Comparison of ENCODE assay signal across 12 mouse cellular contexts in the genomic region with DNA sequence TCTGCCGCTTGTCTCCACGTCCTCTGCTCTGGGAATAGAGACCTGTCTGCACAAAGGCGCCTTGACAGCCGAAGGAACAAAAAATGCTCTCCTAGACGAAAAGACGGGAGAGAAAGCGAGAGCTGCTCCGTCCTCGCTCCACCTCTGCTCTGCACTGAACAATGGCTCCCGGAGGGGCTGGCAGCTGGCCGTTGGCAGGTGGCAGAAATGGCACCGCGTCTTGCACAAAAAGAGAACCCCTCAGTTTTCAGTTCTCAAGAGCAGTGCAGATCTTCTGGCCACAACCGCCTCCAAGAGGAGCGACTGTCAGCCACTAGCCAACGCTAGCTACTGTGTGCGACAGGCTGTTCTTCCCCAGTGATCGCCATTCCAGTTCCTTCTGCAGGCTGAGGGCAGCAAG.
DNase-seq lines count a peak whose midpoint lies in the region; ATAC-seq and TF ChIP-seq lines count a peak whose summit lies in the region.
"Had no signal": no experiment of that assay in that cellular context is flagged by ENCODE, and none has a peak within 500 bp of the region (broad histone marks: within the 10 kb centered on the region; RNA-seq: fewer than 3 reads in every experiment).

No protein-coding gene starts in this region.

- no peaks in the 10 kb centered on the region for H3K9me3 ChIP-seq in forebrain, embryonic 15.5 days
- no peaks in the 10 kb centered on the region for H3K9me3 ChIP-seq in forebrain, embryonic 10.5 days
- peaks cover 2% of the 10 kb centered on the region; the same call in 1 of the 2 replicates for H3K9me3 ChIP-seq in heart, embryonic 16.5 days (replicated peaks; ENCODE audit: control insufficient read depth, low read length)
- H3K9me3 ChIP-seq: intestine, embryonic 15.5 days; stomach, embryonic 15.5 days had no signal

- H3K4me3 ChIP-seq in forebrain, embryonic 15.5 days: no peak overlapping the region
- no peak overlapping the region for H3K4me3 ChIP-seq in forebrain, embryonic 10.5 days
- no peak overlapping the region; the same call in 1 of the 2 replicates for H3K4me3 ChIP-seq in heart, embryonic 16.5 days (ENCODE audit: low read length)
- H3K4me3 ChIP-seq: erythroblast, embryonic 14.5 days; intestine, embryonic 15.5 days; stomach, embryonic 15.5 days had no signal

- no peak overlapping the region for H3K27ac ChIP-seq in forebrain, embryonic 15.5 days (replicated peaks)
- H3K27ac ChIP-seq in forebrain, embryonic 10.5 days: no peak overlapping the region
- H3K27ac ChIP-seq in heart, embryonic 16.5 days (ENCODE audit: low read length): no peak overlapping the region
- H3K27ac ChIP-seq: intestine, embryonic 15.5 days; stomach, embryonic 15.5 days had no signal

- no peak for DNase-seq in forebrain, embryonic 10.5 days (ENCODE audit: extremely low spot score, low spot score)
- DNase-seq in brain, embryonic 14.5 days (ENCODE audit: low read depth): peak; percentile 59
- DNase-seq in left cerebral cortex, postnatal 14 days (ENCODE audit: low spot score in 2 of 2): peak; percentile 7 to 8
- no peak for DNase-seq in thymus, postnatal 14 days
- no peak for DNase-seq in ovary, postnatal 36 days (ENCODE audit: low spot score)
- DNase-seq in gastrocnemius, postnatal 4 days (ENCODE audit: low spot score in 2 of 2): no peak
- DNase-seq: liver had no signal

- ATAC-seq in forebrain, embryonic 15.5 days (replicated peaks): no peak
- ATAC-seq in heart, embryonic 16.5 days (replicated peaks; ENCODE audit: extremely low read depth, insufficient read depth, low FRiP score): no peak
- ATAC-seq: intestine, embryonic 15.5 days had no signal

- no peaks in the 10 kb centered on the region for H3K4me1 ChIP-seq in forebrain, embryonic 15.5 days
- H3K4me1 ChIP-seq in forebrain, embryonic 10.5 days: no peaks in the 10 kb centered on the region
- no peaks in the 10 kb centered on the region for H3K4me1 ChIP-seq in heart, embryonic 16.5 days (ENCODE audit: control insufficient read depth, insufficient read depth, low read length)
- H3K4me1 ChIP-seq: intestine, embryonic 15.5 days; stomach, embryonic 15.5 days had no signal

- H3K36me3 ChIP-seq in forebrain, embryonic 15.5 days: no peaks in the 10 kb centered on the region
- no peaks in the 10 kb centered on the region for H3K36me3 ChIP-seq in forebrain, embryonic 10.5 days (replicated peaks)
- H3K36me3 ChIP-seq in heart, embryonic 16.5 days (ENCODE audit: control insufficient read depth, insufficient read depth): no peaks in the 10 kb centered on the region
- H3K36me3 ChIP-seq: intestine, embryonic 15.5 days; stomach, embryonic 15.5 days had no signal

- intact Hi-C loops in left cerebral cortex, postnatal 14 days (cut with DNase I): no loop called here

- WGBS in forebrain, embryonic 15.5 days: 52% methylated on average over 18 of the region's 18 CpGs
- 87% methylated on average over 18 of the region's 18 CpGs for WGBS in forebrain, embryonic 10.5 days
- WGBS in heart, embryonic 16.5 days: 68% methylated on average over 18 of the region's 18 CpGs

- TF ChIP-seq CTCF in brain, embryonic 14.5 days (IDR thresholded peaks at IDR 0.05; ENCODE audit: borderline replicate concordance, extremely low read depth, insufficient read depth, insufficient read length): no peak

- no peaks in the 10 kb centered on the region for H3K27me3 ChIP-seq in forebrain, embryonic 15.5 days
- no peaks in the 10 kb centered on the region for H3K27me3 ChIP-seq in forebrain, embryonic 10.5 days (ENCODE audit: poor library complexity, severe bottlenecking)
- no peaks in the 10 kb centered on the region for H3K27me3 ChIP-seq in heart, embryonic 16.5 days (ENCODE audit: control insufficient read depth, insufficient read depth, low read length)
- H3K27me3 ChIP-seq: intestine, embryonic 15.5 days; stomach, embryonic 15.5 days had no signal

- no peak overlapping the region for H3K9ac ChIP-seq in forebrain, embryonic 15.5 days (replicated peaks)
- H3K9ac ChIP-seq in heart, embryonic 16.5 days (ENCODE audit: low read length): no peak overlapping the region
- H3K9ac ChIP-seq: intestine, embryonic 15.5 days; stomach, embryonic 15.5 days had no signal

- TF ChIP-seq POLR2A in brain, embryonic 14.5 days (IDR thresholded peaks at IDR 0.05; ENCODE audit: borderline replicate concordance, extremely low read depth, insufficient read depth, insufficient read length, poor library complexity, severe bottlenecking): no peak

- H3K4me2 ChIP-seq in forebrain, embryonic 15.5 days (replicated peaks): peak overlapping the region; percentile 23
- H3K4me2 ChIP-seq in heart, embryonic 16.5 days (ENCODE audit: low read depth, low read length): peak overlapping the region; percentile 25; the same call in 1 of the 2 replicates
- H3K4me2 ChIP-seq: intestine, embryonic 15.5 days; stomach, embryonic 15.5 days had no signal

Comparison
In these comparisons a context has a peak if more than half of its experiments do, and no peak if none do; other contexts are left out.
1. DNase-seq: peak in brain, embryonic 14.5 days (single experiment) and left cerebral cortex, postnatal 14 days (2 of 2); none in forebrain, embryonic 10.5 days (single experiment), thymus, postnatal 14 days (single experiment), ovary, postnatal 36 days (single experiment) and gastrocnemius, postnatal 4 days (0 of 2).